Mouse (Mus musculus) midbrain, embryonic 11.5 days (tissue): ENCODE data around the gene Nfatc2. TPM values are rescaled to one million over a fixed set of nuclear protein-coding genes. Genes with fewer than 3 reads are reported as not detected.

Experiments
- ATAC-seq: fragments of 200-750 bp; cut with Nextera tagmentation; 2 replicates; pipeline ENCODE4 v1.8.0; 2017; ENCODE audit warnings: moderate TSS enrichment, moderate library complexity; ENCODE audit not compliant: low FRiP score
- DNase-seq: peaks from one replicate; pipeline ENCODE4 v3.0.0; 2015; ENCODE audit warnings: low spot score; ENCODE audit errors: missing footprints
- H3K27ac ChIP-seq: fragments of 300-500 bp; sonication (generic); 2 replicates; pipeline ENCODE4 v1.5.1; 2014; ENCODE audit warnings: low read depth, low read length
- H3K27me3 ChIP-seq: fragments of 300-500 bp; sonication (generic); 2 replicates; pipeline ENCODE4 v1.6.1; 2014; ENCODE audit warnings: mild to moderate bottlenecking, low read length, moderate library complexity, mixed read lengths; ENCODE audit not compliant: control insufficient read depth, insufficient read depth
- H3K36me3 ChIP-seq: fragments of 300-500 bp; sonication (generic); 2 replicates; pipeline ENCODE4 v1.6.1; 2014; ENCODE audit warnings: mild to moderate bottlenecking, low read length, moderate library complexity, mixed read lengths; ENCODE audit not compliant: control insufficient read depth, insufficient read depth
- H3K4me1 ChIP-seq: fragments of 300-500 bp; sonication (generic); 2 replicates; pipeline ENCODE4 v1.6.1; 2014; ENCODE audit warnings: low read length; ENCODE audit not compliant: control insufficient read depth, insufficient read depth
- H3K4me2 ChIP-seq: fragments of 300-500 bp; sonication (generic); 2 replicates; pipeline ENCODE4 v1.6.1; 2014; ENCODE audit warnings: mild to moderate bottlenecking, moderate library complexity
- H3K4me3 ChIP-seq: fragments of 300-500 bp; sonication (generic); 2 replicates; pipeline ENCODE4 v1.5.1; 2014; ENCODE audit warnings: low read depth, low read length
- H3K9ac ChIP-seq: fragments of 300-500 bp; sonication (generic); 2 replicates; pipeline ENCODE4 v1.6.1; 2014; ENCODE audit warnings: low read length
- H3K9me3 ChIP-seq: fragments of 300-500 bp; sonication (generic); 2 replicates; pipeline ENCODE4 v1.6.1; 2016; ENCODE audit warnings: low read length; ENCODE audit not compliant: control insufficient read depth
- WGBS: fragments of 180-500 bp; shearing (Covaris S2); extraction: QIAGEN DNeasy Blood & Tissue Kit; methylation state at CpG from one replicate; pipeline ENCODE4 v1.1.7; 2014; 5-methylcytosine and 5-hydroxymethylcytosine counted together
- polyA plus RNA-seq: library from polyadenylated mRNA; unstranded; fragments of >200 nt; fragmentation: Nextera tagmentation; extraction: Ambion mirVana; gene quantifications from 2 replicates; pipeline ENCODE4 v1.2.1, GENCODE M21; 2014

Nfatc2 gene
- polyA plus RNA-seq, 1 experiment from 2014 or later = 0.66 TPM

DNA sequence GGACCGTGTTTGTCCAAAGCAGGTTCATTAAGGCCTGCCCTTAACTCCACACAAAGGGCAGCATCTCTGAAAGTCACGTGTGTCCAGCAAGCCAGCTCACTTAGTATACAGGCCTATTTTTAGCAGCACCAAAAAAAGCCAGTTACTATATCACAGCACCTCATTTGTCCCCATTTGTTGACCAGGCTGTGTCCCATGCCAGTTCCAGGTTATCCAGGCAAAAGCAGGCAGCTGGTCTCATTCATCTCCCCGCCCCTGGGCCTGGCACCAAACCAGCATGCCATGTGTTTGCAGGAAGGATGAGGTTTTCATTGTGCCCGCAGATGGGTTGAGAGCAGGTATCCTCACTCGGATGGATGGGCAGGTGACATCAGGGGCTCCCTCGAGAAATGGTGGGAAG, 16.6 kb downstream of the Nfatc2 start:
- H3K9me3 ChIP-seq = no peaks in the 10 kb centered on the region
- H3K27ac ChIP-seq = no peak overlapping the region
- no peak overlapping the region for H3K4me3 ChIP-seq
- peak; percentile 17 for DNase-seq
- peaks cover 13% of the 10 kb centered on the region for H3K4me1 ChIP-seq
- H3K27me3 ChIP-seq = peaks cover 10% of the 10 kb centered on the region
- ATAC-seq = no peak
- 84% methylated on average over 6 of the region's 6 CpGs for WGBS
- H3K36me3 ChIP-seq = no peaks in the 10 kb centered on the region
- H3K9ac ChIP-seq = no peak overlapping the region
- no peak overlapping the region for H3K4me2 ChIP-seq

GRCm38 (mm10) chr2:168584408-168584807, 17.0 kb downstream of the Nfatc2 start:
- WGBS = 61% methylated on average over 8 of the region's 8 CpGs
- H3K27ac ChIP-seq = no peak overlapping the region
- no peaks in the 10 kb centered on the region for H3K36me3 ChIP-seq
- H3K4me2 ChIP-seq = no peak overlapping the region
- H3K27me3 ChIP-seq = peaks cover 5% of the 10 kb centered on the region
- peaks cover 9% of the 10 kb centered on the region for H3K4me1 ChIP-seq
- ATAC-seq = no peak
- peak; percentile 68 for DNase-seq
- no peaks in the 10 kb centered on the region for H3K9me3 ChIP-seq
- H3K4me3 ChIP-seq = no peak overlapping the region
- H3K9ac ChIP-seq = no peak overlapping the region

- WGBS = 84% methylated on average over 5 of the region's 5 CpGs
These were observed 18.4 kb downstream of the Nfatc2 start for GRCm38 (mm10) chr2:168583084-168583483.

DNA sequence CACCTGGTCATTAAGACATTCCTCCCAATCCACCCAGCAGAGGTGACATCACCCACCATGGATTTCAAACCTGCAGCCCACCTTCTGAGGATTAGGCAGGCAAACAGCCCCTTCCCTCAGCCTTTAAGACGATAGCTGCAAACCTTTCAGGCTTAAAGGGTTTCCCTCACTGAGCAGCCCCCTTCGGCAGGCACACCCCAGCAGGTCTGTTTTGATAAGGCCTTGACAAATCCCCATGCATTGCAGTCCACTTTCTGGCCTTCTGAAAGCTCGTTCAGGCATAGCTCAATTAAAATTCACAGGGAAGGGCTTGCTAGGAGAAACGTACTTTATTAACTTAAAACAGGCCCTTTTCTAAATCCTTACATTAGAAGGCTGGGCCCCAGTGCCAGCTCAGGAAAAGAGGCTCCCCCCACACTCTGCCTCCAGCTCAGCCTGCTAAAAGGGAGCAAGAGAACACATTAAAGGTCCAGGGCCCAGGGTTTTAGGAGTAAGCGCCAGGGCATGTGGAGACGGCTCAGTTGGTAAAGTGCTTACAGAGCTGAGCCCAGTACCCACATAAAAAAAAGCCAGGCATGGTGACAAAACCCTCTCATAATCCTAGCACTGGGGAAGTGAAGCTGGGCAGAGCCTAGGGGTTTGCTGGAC, 20.1 kb downstream of the Nfatc2 start:
- H3K4me1 ChIP-seq = peaks cover 6% of the 10 kb centered on the region
- DNase-seq (peak; percentile 79), ATAC-seq (no peak)
- H3K4me3 ChIP-seq = no peak overlapping the region
- H3K9ac ChIP-seq = 0 out of 2 replicates have a peak overlapping the region, but pooled peaks have one; percentile 12
- 18% methylated on average over 6 of the region's 6 CpGs for WGBS
- no peak overlapping the region for H3K4me2 ChIP-seq
- H3K9me3 ChIP-seq = no peaks in the 10 kb centered on the region
- H3K27ac ChIP-seq = no peak overlapping the region
- 0 out of 2 replicates have a peak, but pooled peaks cover 2% of the 10 kb centered on the region for H3K27me3 ChIP-seq
- H3K36me3 ChIP-seq = no peaks in the 10 kb centered on the region

More at GRCm38 (mm10) chr2:168583084-168583483, 18.4 kb downstream of the Nfatc2 start:
- H3K27me3 ChIP-seq = no peaks in the 10 kb centered on the region
- no peaks in the 10 kb centered on the region for H3K9me3 ChIP-seq
- no peak overlapping the region for H3K4me2 ChIP-seq
- H3K4me1 ChIP-seq = peaks cover 6% of the 10 kb centered on the region
- DNase-seq = no peak
- H3K4me3 ChIP-seq = no peak overlapping the region
- no peak for ATAC-seq
- no peak overlapping the region for H3K9ac ChIP-seq
- H3K36me3 ChIP-seq = no peaks in the 10 kb centered on the region
- H3K27ac ChIP-seq = no peak overlapping the region

GRCm38 (mm10) chr2:168580295-168580915, 21.1 kb downstream of the Nfatc2 start:
- DNase-seq (no peak), ATAC-seq (no peak)
- H3K27me3 ChIP-seq = 0 out of 2 replicates have a peak, but pooled peaks cover 2% of the 10 kb centered on the region
- H3K27ac ChIP-seq = no peak overlapping the region
- H3K4me3 ChIP-seq = no peak overlapping the region
- no peaks in the 10 kb centered on the region for H3K9me3 ChIP-seq
- no peaks in the 10 kb centered on the region for H3K36me3 ChIP-seq
- 53% methylated on average over 22 of the region's 22 CpGs for WGBS
- H3K4me2 ChIP-seq = no peak overlapping the region
- peaks cover 6% of the 10 kb centered on the region for H3K4me1 ChIP-seq
- H3K9ac ChIP-seq = 0 out of 2 replicates have a peak overlapping the region, but pooled peaks have one; percentile 27

GRCm38 (mm10) chr2:168579601-168580130, 21.8 kb downstream of the Nfatc2 start:
- 82% methylated on average over 15 of the region's 15 CpGs for WGBS
- ATAC-seq (no peak), DNase-seq (peak; percentile 37)
- Histone ChIP-seq H3K27ac (no peak overlapping the region), H3K36me3 (no peaks in the 10 kb centered on the region), H3K27me3 (0 out of 2 replicates have a peak, but pooled peaks cover 2% of the 10 kb centered on the region), H3K4me1 (peaks cover 6% of the 10 kb centered on the region), H3K9ac (no peak overlapping the region), H3K4me3 (no peak overlapping the region), H3K9me3 (no peaks in the 10 kb centered on the region), H3K4me2 (no peak overlapping the region)

GRCm38 (mm10) chr2:168579109-168579508, 22.3 kb downstream of the Nfatc2 start:
- WGBS = 89% methylated on average over 3 of the region's 3 CpGs
- Histone ChIP-seq H3K27me3 (0 out of 2 replicates have a peak, but pooled peaks cover 2% of the 10 kb centered on the region), H3K27ac (no peak overlapping the region), H3K4me1 (peaks cover 6% of the 10 kb centered on the region), H3K4me3 (no peak overlapping the region), H3K9ac (no peak overlapping the region), H3K9me3 (no peaks in the 10 kb centered on the region), H3K36me3 (no peaks in the 10 kb centered on the region), H3K4me2 (no peak overlapping the region)
- peak; percentile 8 for DNase-seq
- no peak for ATAC-seq

DNA sequence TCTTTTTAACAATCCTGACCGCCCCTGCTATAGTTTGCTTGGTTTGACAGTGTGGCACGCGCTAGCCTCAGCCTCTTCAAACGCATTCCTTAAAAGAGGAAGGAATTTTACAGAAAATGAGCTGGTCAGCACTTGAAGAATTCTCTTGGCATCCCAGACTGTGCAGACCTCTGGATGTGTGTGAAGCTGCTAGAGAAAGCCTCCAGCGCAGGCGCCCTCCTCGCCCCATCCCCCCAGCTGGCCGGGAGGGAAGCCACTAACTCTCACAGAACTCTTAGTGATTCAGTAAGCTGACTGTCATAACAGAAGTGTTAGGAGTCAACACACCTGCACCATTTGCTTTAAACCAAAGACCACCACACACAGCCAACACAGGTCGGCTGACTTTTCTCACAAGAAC, 23.3 kb downstream of the Nfatc2 start:
- H3K27ac ChIP-seq = no peak overlapping the region
- H3K27me3 ChIP-seq = 0 out of 2 replicates have a peak, but pooled peaks cover 2% of the 10 kb centered on the region
- H3K9me3 ChIP-seq = no peaks in the 10 kb centered on the region
- H3K4me1 ChIP-seq = peaks cover 6% of the 10 kb centered on the region
- no peak overlapping the region for H3K9ac ChIP-seq
- DNase-seq = no peak
- no peak overlapping the region for H3K4me3 ChIP-seq
- H3K36me3 ChIP-seq = no peaks in the 10 kb centered on the region
- 56% methylated on average over 9 of the region's 9 CpGs for WGBS
- ATAC-seq = no peak
- no peak overlapping the region for H3K4me2 ChIP-seq

GRCm38 (mm10) chr2:168577381-168577780, 24.1 kb downstream of the Nfatc2 start:
- Histone ChIP-seq H3K4me2 (no peak overlapping the region), H3K4me1 (peaks cover 6% of the 10 kb centered on the region), H3K4me3 (no peak overlapping the region), H3K9ac (no peak overlapping the region), H3K9me3 (no peaks in the 10 kb centered on the region), H3K27ac (no peak overlapping the region), H3K36me3 (no peaks in the 10 kb centered on the region), H3K27me3 (0 out of 2 replicates have a peak, but pooled peaks cover 2% of the 10 kb centered on the region)
- WGBS = 72% methylated on average over 7 of the region's 7 CpGs
- DNase-seq (peak; percentile 77), ATAC-seq (no peak)
